Comparison of ENCODE assay signal across 9 mouse cellular contexts in genomic region chr14:55918240-55919082, GRCm38 (mm10). TPM values are rescaled to one million over a fixed set of nuclear protein-coding genes. Genes with fewer than 3 reads are reported as not detected.
A peak's percentile ranks its signal among the peaks of the same experiment; 100 is the strongest.
DNase-seq lines count a peak whose midpoint lies in the region; ATAC-seq and TF ChIP-seq lines count a peak whose summit lies in the region.
"Had no signal": no experiment of that assay in that cellular context is flagged by ENCODE, and none has a peak within 500 bp of the region (broad histone marks: within the 10 kb centered on the region; RNA-seq: fewer than 3 reads in every experiment).

No protein-coding gene starts in this region.

- H3K4me2 ChIP-seq in forebrain, embryonic 11.5 days (ENCODE audit: low read depth, low read length, severe bottlenecking) = no peak overlapping the region; the same call in 1 of the 2 replicates

- H3K36me3 ChIP-seq in forebrain, embryonic 11.5 days (ENCODE audit: control insufficient read depth, insufficient read depth, low read length) = no peaks in the 10 kb centered on the region
- no peaks in the 10 kb centered on the region for H3K36me3 ChIP-seq in hindbrain, embryonic 10.5 days

- H3K9ac ChIP-seq in forebrain, embryonic 11.5 days (ENCODE audit: low read length) = no peak overlapping the region

- H3K27ac ChIP-seq in forebrain, embryonic 11.5 days (ENCODE audit: low read depth, low read length) = no peak overlapping the region
- no peak overlapping the region for H3K27ac ChIP-seq in hindbrain, embryonic 10.5 days
- no peak overlapping the region for H3K27ac ChIP-seq in layer of hippocampus, adult 2 months

- WGBS in forebrain, embryonic 11.5 days = 42% methylated on average over 14 of the region's 14 CpGs
- WGBS in hindbrain, embryonic 10.5 days = 42% methylated on average over 14 of the region's 14 CpGs

- no peaks in the 10 kb centered on the region for H3K4me1 ChIP-seq in forebrain, embryonic 11.5 days (replicated peaks; ENCODE audit: control insufficient read depth, insufficient read depth, low read length)
- peaks cover 2% of the 10 kb centered on the region; the same call in 1 of the 2 replicates for H3K4me1 ChIP-seq in hindbrain, embryonic 10.5 days (replicated peaks)

- peak; percentile 74 for ATAC-seq in forebrain, embryonic 11.5 days (replicated peaks; ENCODE audit: low FRiP score)

- no peaks in the 10 kb centered on the region for H3K9me3 ChIP-seq in forebrain, embryonic 11.5 days (ENCODE audit: control insufficient read depth, low read length)
- no peaks in the 10 kb centered on the region for H3K9me3 ChIP-seq in hindbrain, embryonic 10.5 days

- peak; percentile 83 for DNase-seq in MEL-GATA-1-ER (ENCODE audit: extremely low read depth, low read depth)
- peak; percentile 83 for DNase-seq in c-Kit-positive CD71-positive TER-119-negative erythroid progenitor cells, embryonic 14.5 days (ENCODE audit: low read depth)
- DNase-seq in forebrain, embryonic 11.5 days (ENCODE audit: low spot score) = peak; percentile 83
- DNase-seq in hindbrain, embryonic 10.5 days (ENCODE audit: low spot score) = peak; percentile 78
- peak; percentile 74 to 77 for DNase-seq in layer of hippocampus, adult 2 months (ENCODE audit: low spot score in 2 of 2)
- DNase-seq in lung, postnatal 14 days = peak; percentile 87
- peak; percentile 83 for DNase-seq in retina, postnatal 7 days (ENCODE audit: low read depth, low spot score)
- DNase-seq in urinary bladder, postnatal 36 days (ENCODE audit: low spot score in 2 of 2) = peak; percentile 41 to 55

- no peaks in the 10 kb centered on the region for H3K27me3 ChIP-seq in forebrain, embryonic 11.5 days (ENCODE audit: control insufficient read depth, insufficient read depth, low read length)
- peaks cover 7% of the 10 kb centered on the region; the same call in 1 of the 2 replicates for H3K27me3 ChIP-seq in hindbrain, embryonic 10.5 days (ENCODE audit: insufficient read depth, poor library complexity, severe bottlenecking)

- H3K4me3 ChIP-seq in forebrain, embryonic 11.5 days (ENCODE audit: low read depth, low read length) = no peak overlapping the region
- no peak overlapping the region for H3K4me3 ChIP-seq in hindbrain, embryonic 10.5 days
- no peak overlapping the region for H3K4me3 ChIP-seq in layer of hippocampus, adult 2 months

- peak; percentile 95 for TF ChIP-seq CTCF in layer of hippocampus, adult 2 months (conservative IDR thresholded peaks at IDR 0.05)

RNA-seq across cellular contexts. Expression of gene Sdr39u1, which starts 18.4 kb away (rescaled TPM):
- polyA plus RNA-seq in forebrain, embryonic 11.5 days (2014; fragmentation: Nextera tagmentation; extraction: Ambion mirVana) = 38.0 and 48.6 TPM in 2 replicates
- polyA plus RNA-seq in hindbrain, embryonic 10.5 days (2016; fragmentation: Nextera tagmentation; extraction: Ambion mirVana) = 33.2 and 38.1 TPM in 2 replicates
- 10 to 100 TPM; 63.5 to 78.7 TPM for total RNA-seq in layer of hippocampus, adult 2 months (2021)

RNA-seq across cellular contexts. Expression of gene Cma1, which starts 26.0 kb away (rescaled TPM):
- polyA plus RNA-seq in forebrain, embryonic 11.5 days (2014; fragmentation: Nextera tagmentation; extraction: Ambion mirVana) = not detected in 2 replicates
- polyA plus RNA-seq in hindbrain, embryonic 10.5 days (2016; fragmentation: Nextera tagmentation; extraction: Ambion mirVana) = not detected in 2 replicates
- under 1 TPM in 1 of 2 experiments, not detected in 1; 0.69 TPM for total RNA-seq in layer of hippocampus, adult 2 months (2021)

RNA-seq across cellular contexts. Expression of gene Cma2, which starts 32.3 kb away (rescaled TPM):
- not detected in 2 replicates for polyA plus RNA-seq in forebrain, embryonic 11.5 days (2014; fragmentation: Nextera tagmentation; extraction: Ambion mirVana)
- polyA plus RNA-seq in hindbrain, embryonic 10.5 days (2016; fragmentation: Nextera tagmentation; extraction: Ambion mirVana) = not detected in 2 replicates
- total RNA-seq in layer of hippocampus, adult 2 months (2021) = not detected
- polyA plus RNA-seq: liver, embryonic 16.5 days had no signal

RNA-seq across cellular contexts. Expression of gene Khnyn, which starts 33.7 kb away (rescaled TPM):
- polyA plus RNA-seq in forebrain, embryonic 11.5 days (2014; fragmentation: Nextera tagmentation; extraction: Ambion mirVana) = 13.6 and 14.9 TPM in 2 replicates
- 21.4 and 24.2 TPM in 2 replicates for polyA plus RNA-seq in hindbrain, embryonic 10.5 days (2016; fragmentation: Nextera tagmentation; extraction: Ambion mirVana)
- total RNA-seq in layer of hippocampus, adult 2 months (2021) = 10 to 100 TPM; 13.2 to 14.7 TPM

RNA-seq across cellular contexts. Expression of gene Cbln3, which starts 34.3 kb away (rescaled TPM):
- polyA plus RNA-seq in forebrain, embryonic 11.5 days (2014; fragmentation: Nextera tagmentation; extraction: Ambion mirVana) = 0.37 TPM in 1 of 2 replicates, not detected in the other
- polyA plus RNA-seq in hindbrain, embryonic 10.5 days (2016; fragmentation: Nextera tagmentation; extraction: Ambion mirVana) = 0.12 and 0.33 TPM in 2 replicates
- under 1 TPM; 0.32 to 0.54 TPM for total RNA-seq in layer of hippocampus, adult 2 months (2021)
